Mouse (Mus musculus) limb, embryonic 14.5 days (tissue): ENCODE data around the gene Cped1. TPM values are rescaled to one million over a fixed set of nuclear protein-coding genes. Genes with fewer than 3 reads are reported as not detected.

ENCODE experiments used
- ATAC-seq: fragments of 200-750 bp; cut with Nextera tagmentation; 2 replicates; pipeline ENCODE4 v1.8.0; 2017; ENCODE audit warnings: low read depth, moderate number of reproducible peaks, moderate TSS enrichment; ENCODE audit not compliant: low FRiP score
- DNase-seq: peaks from one replicate; pipeline ENCODE4 v3.0.0-alpha.2; 2015; ENCODE audit warnings: low spot score
- H3K27ac ChIP-seq: fragments of 300-500 bp; sonication (generic); replicated peaks from 2 replicates; pipeline ENCODE4 v1.5.1; 2014; ENCODE audit warnings: low read depth, mild to moderate bottlenecking, low read length, moderate library complexity, mixed read lengths
- H3K27me3 ChIP-seq: fragments of 300-500 bp; sonication (generic); 2 replicates; pipeline ENCODE4 v1.6.1; 2014; ENCODE audit warnings: low read length, mixed read lengths; ENCODE audit not compliant: control insufficient read depth, insufficient read depth
- H3K36me3 ChIP-seq: fragments of 300-500 bp; sonication (generic); 2 replicates; pipeline ENCODE4 v1.6.1; 2014; ENCODE audit warnings: mild to moderate bottlenecking, low read length, moderate library complexity, mixed read lengths; ENCODE audit not compliant: control insufficient read depth, insufficient read depth
- H3K4me1 ChIP-seq: fragments of 300-500 bp; sonication (generic); 2 replicates; pipeline ENCODE4 v1.6.1; 2014; ENCODE audit warnings: antibody characterized with exemption, low read length, mixed read lengths; ENCODE audit not compliant: control insufficient read depth, insufficient read depth
- H3K4me2 ChIP-seq: fragments of 300-500 bp; sonication (generic); replicated peaks from 2 replicates; pipeline ENCODE4 v1.6.1; 2014; ENCODE audit warnings: low read depth, mild to moderate bottlenecking, low read length, moderate library complexity; ENCODE audit not compliant: severe bottlenecking
- H3K4me3 ChIP-seq: fragments of 300-500 bp; sonication (generic); replicated peaks from 2 replicates; pipeline ENCODE4 v1.5.1; 2014; ENCODE audit warnings: low read length
- H3K9ac ChIP-seq: fragments of 300-500 bp; sonication (generic); 2 replicates; pipeline ENCODE4 v1.6.1; 2014; ENCODE audit warnings: mild to moderate bottlenecking, low read depth, low read length, moderate library complexity; ENCODE audit not compliant: severe bottlenecking
- H3K9me3 ChIP-seq: fragments of 300-500 bp; sonication (generic); 2 replicates; pipeline ENCODE4 v1.6.1; 2016; ENCODE audit warnings: low read length; ENCODE audit not compliant: control insufficient read depth
- POLR2A ChIP-seq: fragments of 200-500 bp; IDR thresholded peaks from 2 replicates; pipeline ENCODE4 v1.8.0; 2012; ENCODE audit warnings: inconsistent platforms, mild to moderate bottlenecking, moderate library complexity, borderline replicate concordance; ENCODE audit not compliant: insufficient read depth, insufficient read length; ENCODE audit errors: extremely low read depth
- WGBS: fragments of 180-500 bp; shearing (Covaris S2); extraction: QIAGEN DNeasy Blood & Tissue Kit; methylation state at CpG from one replicate; pipeline ENCODE4 v1.1.7; 2014; 5-methylcytosine and 5-hydroxymethylcytosine counted together
- polyA plus RNA-seq, 2 experiments: library from polyadenylated mRNA; depleted of rRNA in 1 of 2; stranded (reverse) in 1 of 2; unstranded in 1 of 2; fragments of >200 nt; fragmentation: Nextera tagmentation in 1 of 2; extraction: Ambion mirVana in 1 of 2; gene quantifications; 2 replicates each; pipeline versions ENCODE4 v1.2.1 to v1.2.3; 2012 to 2014

Gene Cped1
- polyA plus RNA-seq, 2 experiments, result 31.0 to 44.3 TPM

DNA sequence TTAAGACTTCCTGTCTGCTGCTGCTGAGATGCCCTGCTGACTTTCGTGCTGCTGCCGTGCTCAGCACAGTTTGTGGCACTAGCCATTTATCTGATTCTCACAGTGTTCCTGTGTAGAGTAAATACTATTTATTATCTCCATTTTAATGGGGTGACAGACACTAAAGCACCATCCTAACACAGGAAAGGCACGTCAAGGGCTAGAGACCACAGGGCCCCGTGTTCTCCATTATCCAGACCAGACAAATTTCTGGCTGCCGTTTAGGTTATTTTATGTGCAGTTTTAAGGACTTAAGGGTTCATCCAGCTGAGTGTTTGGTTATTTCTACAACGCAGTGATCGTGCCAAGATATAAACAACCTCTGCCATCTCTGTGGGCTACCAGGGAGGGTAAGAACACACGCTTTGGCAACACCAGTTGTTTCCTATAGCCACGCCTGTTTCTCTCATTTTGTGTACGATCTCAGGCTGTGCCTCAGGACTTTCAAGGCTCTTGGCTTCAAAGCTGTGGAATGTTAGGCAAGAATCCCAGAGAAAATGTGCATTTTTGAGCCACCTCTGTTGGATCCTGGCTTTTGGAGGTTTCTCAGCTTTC lies 149.4 kb downstream of the Cped1 start:
- H3K27me3 ChIP-seq, result no peaks in the 10 kb centered on the region
- no peaks in the 10 kb centered on the region for H3K9me3 ChIP-seq
- TF ChIP-seq POLR2A, result no peak
- H3K36me3 ChIP-seq, result peaks cover 10% of the 10 kb centered on the region; the same call in 1 of the 2 replicates
- H3K4me1 ChIP-seq, result peaks cover 6% of the 10 kb centered on the region; the same call in 1 of the 2 replicates
- H3K4me3 ChIP-seq, result no peak overlapping the region
- no peak overlapping the region for H3K9ac ChIP-seq
- 49% methylated on average over 10 of the region's 10 CpGs for WGBS
- DNase-seq (peak; percentile 25), ATAC-seq (no peak)
- no peak overlapping the region for H3K4me2 ChIP-seq
- no peak overlapping the region for H3K27ac ChIP-seq

DNA sequence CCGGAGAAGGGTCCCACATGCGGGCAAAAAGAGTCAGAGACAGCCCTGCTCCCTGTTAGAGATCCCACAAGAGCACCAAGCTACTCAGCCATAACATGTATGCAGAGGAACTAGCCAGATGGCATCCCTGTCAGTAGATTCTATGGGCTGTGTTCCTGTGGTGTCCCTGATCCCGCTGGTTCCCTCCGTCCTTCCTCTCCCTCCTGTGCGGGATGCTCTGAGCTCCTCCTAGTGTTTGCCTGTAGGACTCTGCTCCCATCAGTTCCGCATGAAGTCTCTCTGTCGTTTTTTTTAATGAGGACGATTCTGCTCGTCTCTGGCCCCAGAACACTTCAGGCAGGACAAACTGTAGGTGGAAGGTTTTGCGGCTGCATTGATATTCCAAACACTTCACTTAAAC lies 151.1 kb downstream of the Cped1 start:
- 52% methylated on average over 10 of the region's 10 CpGs for WGBS
- peaks cover 12% of the 10 kb centered on the region; the same call in 1 of the 2 replicates for H3K36me3 ChIP-seq
- no peak overlapping the region for H3K27ac ChIP-seq

DNA sequence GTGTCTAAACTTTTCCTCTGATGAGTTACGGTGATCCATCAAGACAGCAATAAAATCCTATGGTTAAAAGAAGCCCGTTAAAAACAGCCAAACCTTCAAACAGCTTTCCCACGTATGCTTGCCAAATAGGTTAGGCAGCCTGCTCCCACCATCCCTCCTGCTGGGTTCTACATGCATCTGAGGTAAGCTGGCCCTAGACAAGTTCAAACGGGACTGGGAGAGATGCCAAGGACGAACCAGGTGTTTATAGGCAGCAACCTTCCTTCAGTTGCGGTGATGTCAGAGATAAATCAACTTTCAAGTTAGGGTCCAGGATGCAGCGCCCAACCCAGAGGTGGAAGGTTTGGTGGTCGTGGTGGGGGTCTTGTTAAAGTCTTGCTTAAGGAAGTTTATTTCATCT lies 155.1 kb downstream of the Cped1 start:
- H3K9ac ChIP-seq, result no peak overlapping the region
- H3K4me3 ChIP-seq, result no peak overlapping the region
- 34% methylated on average over 8 of the region's 8 CpGs for WGBS
- H3K4me2 ChIP-seq, result no peak overlapping the region
- ATAC-seq (0 out of 2 replicates have a peak, but pooled peaks have one; percentile 44), DNase-seq (peak; percentile 27)
- H3K27me3 ChIP-seq, result no peaks in the 10 kb centered on the region
- H3K9me3 ChIP-seq, result no peaks in the 10 kb centered on the region
- TF ChIP-seq POLR2A, result no peak
- H3K4me1 ChIP-seq, result no peaks in the 10 kb centered on the region
- no peak overlapping the region for H3K27ac ChIP-seq
- H3K36me3 ChIP-seq, result peaks cover 17% of the 10 kb centered on the region

More for the DNA sequence above, 151.1 kb downstream of the Cped1 start:
- no peak for TF ChIP-seq POLR2A
- DNase-seq, result no peak
- no peak overlapping the region for H3K4me2 ChIP-seq
- ATAC-seq, result no peak
- no peaks in the 10 kb centered on the region for H3K9me3 ChIP-seq
- H3K9ac ChIP-seq, result no peak overlapping the region
- peaks cover 6% of the 10 kb centered on the region; the same call in 1 of the 2 replicates for H3K4me1 ChIP-seq
- no peaks in the 10 kb centered on the region for H3K27me3 ChIP-seq
- no peak overlapping the region for H3K4me3 ChIP-seq

- Histone ChIP-seq H3K4me2 (no peak overlapping the region), H3K9ac (no peak overlapping the region), H3K4me3 (no peak overlapping the region), H3K36me3 (peaks cover 34% of the 10 kb centered on the region), H3K27me3 (no peaks in the 10 kb centered on the region), H3K9me3 (no peaks in the 10 kb centered on the region), H3K4me1 (no peaks in the 10 kb centered on the region), H3K27ac (no peak overlapping the region)
- no peak for ATAC-seq
- DNase-seq, result no peak
- no peak for TF ChIP-seq POLR2A
- WGBS, result 92% methylated on average over 4 of the region's 4 CpGs
Measured at GRCm38 (mm10) chr6:22147236-22147635, 161.5 kb downstream of the Cped1 start.

GRCm38 (mm10) chr6:22148511-22148910 lies 162.8 kb downstream of the Cped1 start:
- DNase-seq (no peak), ATAC-seq (no peak)
- Histone ChIP-seq H3K9ac (no peak overlapping the region), H3K27me3 (no peaks in the 10 kb centered on the region), H3K4me3 (no peak overlapping the region), H3K4me2 (no peak overlapping the region), H3K36me3 (peaks cover 36% of the 10 kb centered on the region), H3K9me3 (no peaks in the 10 kb centered on the region), H3K4me1 (no peaks in the 10 kb centered on the region), H3K27ac (no peak overlapping the region)
- TF ChIP-seq POLR2A, result no peak
- 82% methylated on average over 2 of the region's 2 CpGs for WGBS

DNA sequence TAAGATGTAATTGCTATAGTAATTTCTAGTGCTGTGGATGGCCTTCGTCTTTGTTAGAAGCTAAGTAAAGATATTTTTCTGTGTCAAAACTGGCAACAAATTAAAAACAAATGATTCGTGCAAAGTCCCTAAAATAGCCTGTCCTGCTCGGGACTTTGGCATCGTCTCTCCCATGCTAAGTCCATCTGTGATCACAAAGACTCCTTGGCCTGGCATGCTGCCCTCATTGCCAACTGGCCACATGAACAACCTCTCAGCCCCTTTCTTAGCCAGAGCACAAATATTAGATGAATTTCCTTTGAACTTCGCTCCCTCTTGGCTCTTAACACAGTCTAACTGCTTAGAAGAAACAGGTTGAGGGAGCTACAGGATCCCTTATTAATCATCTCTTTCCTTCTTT lies 171.7 kb downstream of the Cped1 start:
- H3K27me3 ChIP-seq, result no peaks in the 10 kb centered on the region
- H3K27ac ChIP-seq, result no peak overlapping the region
- ATAC-seq, result no peak
- H3K9ac ChIP-seq, result no peak overlapping the region
- peaks cover 12% of the 10 kb centered on the region for H3K36me3 ChIP-seq
- peaks cover 2% of the 10 kb centered on the region; the same call in 1 of the 2 replicates for H3K4me1 ChIP-seq
- no peaks in the 10 kb centered on the region for H3K9me3 ChIP-seq
- H3K4me2 ChIP-seq, result no peak overlapping the region
- no peak overlapping the region for H3K4me3 ChIP-seq
- 60% methylated on average over 5 of the region's 5 CpGs for WGBS
- TF ChIP-seq POLR2A, result no peak
- no peak for DNase-seq
